Mouse (Mus musculus): ENCODE data around the gene Fads3. TPM values are rescaled to one million over a fixed set of nuclear protein-coding genes. Genes with fewer than 3 reads are reported as not detected.

Fads3 gene
- polyA plus RNA-seq, 1 experiment from 2014 or later, result 3.3 TPM

DNA sequence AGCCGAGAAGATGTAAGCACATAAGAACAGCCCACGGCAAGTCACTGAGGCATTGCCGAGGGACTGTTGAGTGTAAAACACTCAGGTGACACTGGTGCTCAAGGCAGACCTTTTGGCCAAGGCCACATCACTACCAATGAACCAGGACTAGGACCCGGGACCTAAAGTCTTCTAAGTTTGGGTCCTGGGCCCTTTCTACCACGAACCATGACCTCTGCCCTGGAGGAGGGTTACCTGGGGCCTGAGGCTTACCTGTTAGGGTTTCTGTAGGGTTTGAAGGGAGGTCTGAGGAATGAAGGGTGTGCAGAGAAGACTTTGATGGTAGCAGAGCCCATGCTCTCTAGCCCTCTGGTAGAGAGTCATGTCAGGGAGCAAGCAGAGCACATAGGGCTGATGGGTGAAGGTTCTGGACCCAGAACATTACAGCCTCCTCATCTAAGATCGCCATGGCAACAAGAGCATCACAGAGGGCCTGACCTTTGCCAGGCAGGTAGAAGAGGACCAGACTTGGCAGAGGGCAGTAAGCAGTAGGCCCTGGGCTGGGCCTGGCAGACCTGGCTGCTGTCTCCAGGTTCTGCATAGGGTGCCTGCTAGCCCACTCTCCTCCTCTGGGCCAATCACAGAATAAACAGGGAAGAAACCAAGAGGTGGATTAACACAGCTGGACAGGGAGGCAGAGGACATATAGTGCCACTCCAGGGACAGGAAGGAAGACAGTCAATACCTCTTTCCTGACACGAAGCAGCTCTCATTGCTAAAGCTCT, 40.0 kb upstream of the Fads3 start, which contains the start of the genes Best1 and Rab3il1:
Gene Best1 (minus strand): TSS at position 428 of the 764 bp plus-strand sequence.
Gene Rab3il1 (plus strand): TSS at position 464 of the 764 bp plus-strand sequence.
- no peak for ATAC-seq (ENCODE audit: insufficient number of reproducible peaks, low FRiP score, low TSS enrichment, low read depth)
- WGBS, result 87% methylated on average over 7 of the region's 7 CpGs
- no peak within 1 kb of the TSS for H3K9ac ChIP-seq (ENCODE audit: low read length)

DNA sequence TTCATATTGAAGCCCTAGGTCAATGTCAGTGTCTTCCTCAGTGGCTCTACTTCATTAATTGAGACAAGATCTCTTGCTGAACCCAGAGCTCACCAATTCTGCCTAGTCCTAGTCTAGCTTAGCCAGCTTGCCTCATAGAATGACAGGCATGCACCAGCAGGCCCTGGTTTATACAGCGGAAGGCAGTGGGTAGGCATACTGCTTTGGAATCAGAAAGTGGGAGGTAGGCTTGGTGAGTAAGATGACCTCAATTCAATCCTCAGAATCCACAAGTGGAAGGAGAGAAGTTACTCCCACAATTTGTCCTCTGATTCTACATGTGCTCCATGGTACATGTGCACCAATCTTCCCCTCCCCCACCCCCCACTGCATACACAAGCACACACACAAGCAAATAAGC, 37.7 kb upstream of the Fads3 start:
- H3K9me3 ChIP-seq (ENCODE audit: control insufficient read depth, low read length), result no peaks in the 10 kb centered on the region
- no peak for DNase-seq (ENCODE audit: low spot score)
- no peak overlapping the region for H3K4me2 ChIP-seq (ENCODE audit: low read depth, severe bottlenecking)
- no peak for ATAC-seq (ENCODE audit: insufficient number of reproducible peaks, low FRiP score, low TSS enrichment, low read depth)
- H3K4me1 ChIP-seq (ENCODE audit: control insufficient read depth, insufficient read depth, low read length), result no peaks in the 10 kb centered on the region
- no peak overlapping the region for H3K9ac ChIP-seq (ENCODE audit: low read length)
- WGBS, result 100% methylated on average over 1 of the region's 1 CpGs
- H3K27me3 ChIP-seq (ENCODE audit: control insufficient read depth, insufficient read depth, low read length), result no peaks in the 10 kb centered on the region
- no peak overlapping the region for H3K27ac ChIP-seq (replicated peaks; ENCODE audit: low read depth, low read length)
- no peak overlapping the region for H3K4me3 ChIP-seq (ENCODE audit: low read depth, low read length)
- H3K36me3 ChIP-seq (ENCODE audit: control insufficient read depth, insufficient read depth, low read length), result no peaks in the 10 kb centered on the region

More for the DNA sequence above, 40.0 kb upstream of the Fads3 start, which contains the start of the genes Best1 and Rab3il1:
- no peak within 1 kb of the TSS for H3K27ac ChIP-seq (replicated peaks; ENCODE audit: low read depth, low read length)
- no peaks in the 10 kb centered on the region for H3K4me1 ChIP-seq (ENCODE audit: control insufficient read depth, insufficient read depth, low read length)
- no peaks in the 10 kb centered on the region for H3K36me3 ChIP-seq (ENCODE audit: control insufficient read depth, insufficient read depth, low read length)
- H3K4me3 ChIP-seq (ENCODE audit: low read depth, low read length), result no peak within 1 kb of the TSS
- no peak within 1 kb of the TSS for H3K4me2 ChIP-seq (ENCODE audit: low read depth, severe bottlenecking)
- no peaks in the 10 kb centered on the region for H3K9me3 ChIP-seq (ENCODE audit: control insufficient read depth, low read length)
- no peak for DNase-seq (ENCODE audit: low spot score)
- H3K27me3 ChIP-seq (ENCODE audit: control insufficient read depth, insufficient read depth, low read length), result no peaks in the 10 kb centered on the region

- 83% methylated on average over 1 of the region's 1 CpGs for WGBS
- no peak for ATAC-seq (ENCODE audit: insufficient number of reproducible peaks, low FRiP score, low TSS enrichment, low read depth)
- H3K27me3 ChIP-seq (ENCODE audit: control insufficient read depth, insufficient read depth, low read length), result no peaks in the 10 kb centered on the region
Observed at GRCm38 (mm10) chr19:10011408-10011807, 30.0 kb upstream of the Fads3 start.

DNA sequence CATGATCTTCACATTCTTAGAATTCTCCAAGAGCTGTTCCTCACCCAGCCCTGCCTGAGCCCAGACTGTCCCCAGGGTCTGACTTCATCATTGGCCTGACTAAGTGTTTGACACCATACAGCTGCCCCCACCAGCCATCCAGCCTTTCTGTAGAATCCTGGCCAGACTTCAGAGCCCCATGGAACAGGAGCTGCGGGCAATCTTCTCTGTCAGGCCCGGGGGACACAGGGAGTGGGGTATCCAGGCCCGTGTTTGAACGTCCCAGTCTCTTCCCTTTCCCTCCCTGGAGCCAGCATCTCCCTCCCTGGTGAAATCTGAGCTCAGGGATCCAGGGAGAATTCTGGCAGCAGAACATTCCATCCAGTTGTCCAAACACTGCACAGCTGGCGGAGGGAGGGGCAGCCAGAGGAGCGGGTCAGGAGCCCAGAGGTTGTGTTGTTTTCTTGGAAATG, 28.5 kb upstream of the Fads3 start:
- no peak overlapping the region for H3K9ac ChIP-seq (ENCODE audit: low read length)
- peak; percentile 48 for ATAC-seq (ENCODE audit: insufficient number of reproducible peaks, low FRiP score, low TSS enrichment, low read depth)

More at GRCm38 (mm10) chr19:10011408-10011807, 30.0 kb upstream of the Fads3 start:
- no peak overlapping the region for H3K4me2 ChIP-seq (ENCODE audit: low read depth, severe bottlenecking)
- no peak overlapping the region for H3K4me3 ChIP-seq (ENCODE audit: low read depth, low read length)
- no peak overlapping the region for H3K27ac ChIP-seq (replicated peaks; ENCODE audit: low read depth, low read length)
- H3K9ac ChIP-seq (ENCODE audit: low read length), result no peak overlapping the region
- no peaks in the 10 kb centered on the region for H3K36me3 ChIP-seq (ENCODE audit: control insufficient read depth, insufficient read depth, low read length)
- DNase-seq (ENCODE audit: low spot score), result no peak
- H3K4me1 ChIP-seq (ENCODE audit: control insufficient read depth, insufficient read depth, low read length), result peaks cover 26% of the 10 kb centered on the region
- no peaks in the 10 kb centered on the region for H3K9me3 ChIP-seq (ENCODE audit: control insufficient read depth, low read length)

GRCm38 (mm10) chr19:10013348-10013747, 28.0 kb upstream of the Fads3 start:
- H3K4me3 ChIP-seq (ENCODE audit: low read depth, low read length), result no peak overlapping the region
- no peaks in the 10 kb centered on the region for H3K36me3 ChIP-seq (ENCODE audit: control insufficient read depth, insufficient read depth, low read length)
- peaks cover 36% of the 10 kb centered on the region for H3K4me1 ChIP-seq (ENCODE audit: control insufficient read depth, insufficient read depth, low read length)
- no peak overlapping the region for H3K9ac ChIP-seq (ENCODE audit: low read length)
- ATAC-seq (ENCODE audit: insufficient number of reproducible peaks, low FRiP score, low TSS enrichment, low read depth) (0 out of 2 replicates have a peak, but pooled peaks have one; percentile 1), DNase-seq (ENCODE audit: low spot score) (no peak)
- H3K4me2 ChIP-seq (ENCODE audit: low read depth, severe bottlenecking), result peak overlapping the region; percentile 33
- WGBS, result 10% methylated on average over 3 of the region's 3 CpGs
- H3K27ac ChIP-seq (replicated peaks; ENCODE audit: low read depth, low read length), result peak overlapping the region; percentile 97
- H3K9me3 ChIP-seq (ENCODE audit: control insufficient read depth, low read length), result no peaks in the 10 kb centered on the region
- H3K27me3 ChIP-seq (ENCODE audit: control insufficient read depth, insufficient read depth, low read length), result no peaks in the 10 kb centered on the region

More for the DNA sequence above, 28.5 kb upstream of the Fads3 start:
- peak overlapping the region; percentile 97 for H3K27ac ChIP-seq (replicated peaks; ENCODE audit: low read depth, low read length)
- no peak overlapping the region for H3K4me3 ChIP-seq (ENCODE audit: low read depth, low read length)
- H3K4me1 ChIP-seq (ENCODE audit: control insufficient read depth, insufficient read depth, low read length), result peaks cover 34% of the 10 kb centered on the region
- peak overlapping the region; percentile 33; the same call in 1 of the 2 replicates for H3K4me2 ChIP-seq (ENCODE audit: low read depth, severe bottlenecking)
- H3K27me3 ChIP-seq (ENCODE audit: control insufficient read depth, insufficient read depth, low read length), result no peaks in the 10 kb centered on the region
- peak; percentile 83 for DNase-seq (ENCODE audit: low spot score)
- 9% methylated on average over 6 of the region's 6 CpGs for WGBS
- H3K9me3 ChIP-seq (ENCODE audit: control insufficient read depth, low read length), result no peaks in the 10 kb centered on the region
- H3K36me3 ChIP-seq (ENCODE audit: control insufficient read depth, insufficient read depth, low read length), result no peaks in the 10 kb centered on the region

GRCm38 (mm10) chr19:10013913-10014312, 27.5 kb upstream of the Fads3 start:
- Histone ChIP-seq H3K4me1 (ENCODE audit: control insufficient read depth, insufficient read depth, low read length) (peaks cover 39% of the 10 kb centered on the region), H3K27ac (replicated peaks; ENCODE audit: low read depth, low read length) (peak overlapping the region; percentile 97), H3K4me2 (ENCODE audit: low read depth, severe bottlenecking) (no peak overlapping the region), H3K36me3 (ENCODE audit: control insufficient read depth, insufficient read depth, low read length) (no peaks in the 10 kb centered on the region), H3K4me3 (ENCODE audit: low read depth, low read length) (no peak overlapping the region), H3K27me3 (ENCODE audit: control insufficient read depth, insufficient read depth, low read length) (no peaks in the 10 kb centered on the region), H3K9ac (ENCODE audit: low read length) (no peak overlapping the region), H3K9me3 (ENCODE audit: control insufficient read depth, low read length) (no peaks in the 10 kb centered on the region)
- ATAC-seq (ENCODE audit: insufficient number of reproducible peaks, low FRiP score, low TSS enrichment, low read depth), result peak; percentile 75
- WGBS, result 3% methylated on average over 5 of the region's 5 CpGs
- DNase-seq (ENCODE audit: low spot score), result peak; percentile 88

GRCm38 (mm10) chr19:10014824-10015223, 26.5 kb upstream of the Fads3 start:
- H3K4me3 ChIP-seq (ENCODE audit: low read depth, low read length), result no peak overlapping the region
- H3K27me3 ChIP-seq (ENCODE audit: control insufficient read depth, insufficient read depth, low read length), result no peaks in the 10 kb centered on the region
- 72% methylated on average over 13 of the region's 13 CpGs for WGBS
- H3K27ac ChIP-seq (replicated peaks; ENCODE audit: low read depth, low read length), result peak overlapping the region; percentile 97; the same call in 1 of the 2 replicates
- DNase-seq (ENCODE audit: low spot score), result no peak
- peaks cover 47% of the 10 kb centered on the region for H3K4me1 ChIP-seq (ENCODE audit: control insufficient read depth, insufficient read depth, low read length)
- H3K9me3 ChIP-seq (ENCODE audit: control insufficient read depth, low read length), result no peaks in the 10 kb centered on the region
- no peak overlapping the region for H3K4me2 ChIP-seq (ENCODE audit: low read depth, severe bottlenecking)
- no peak overlapping the region for H3K9ac ChIP-seq (ENCODE audit: low read length)
- H3K36me3 ChIP-seq (ENCODE audit: control insufficient read depth, insufficient read depth, low read length), result no peaks in the 10 kb centered on the region
- no peak for ATAC-seq (ENCODE audit: insufficient number of reproducible peaks, low FRiP score, low TSS enrichment, low read depth)

- Histone ChIP-seq H3K9ac (ENCODE audit: low read length) (no peak overlapping the region), H3K36me3 (ENCODE audit: control insufficient read depth, insufficient read depth, low read length) (no peaks in the 10 kb centered on the region), H3K9me3 (ENCODE audit: control insufficient read depth, low read length) (no peaks in the 10 kb centered on the region), H3K4me3 (ENCODE audit: low read depth, low read length) (no peak overlapping the region), H3K4me2 (ENCODE audit: low read depth, severe bottlenecking) (no peak overlapping the region), H3K4me1 (ENCODE audit: control insufficient read depth, insufficient read depth, low read length) (peaks cover 47% of the 10 kb centered on the region), H3K27me3 (ENCODE audit: control insufficient read depth, insufficient read depth, low read length) (no peaks in the 10 kb centered on the region), H3K27ac (replicated peaks; ENCODE audit: low read depth, low read length) (no peak overlapping the region)
- DNase-seq (ENCODE audit: low spot score) (no peak), ATAC-seq (ENCODE audit: insufficient number of reproducible peaks, low FRiP score, low TSS enrichment, low read depth) (no peak)
- 80% methylated on average over 4 of the region's 4 CpGs for WGBS
Observed at GRCm38 (mm10) chr19:10015442-10015841, 25.9 kb upstream of the Fads3 start.
